Mouse (Mus musculus) C2C12 (cell line): Measurements from ENCODE around the gene Nalcn.

ENCODE experiments used
- CTCF ChIP-seq: IDR thresholded peaks from one replicate; pipeline ENCODE4 v1.5.1; 2011; ENCODE audit not compliant: control insufficient read depth, insufficient read depth, insufficient read length
- MYOG ChIP-seq: IDR thresholded peaks from one replicate; pipeline ENCODE4 v1.6.1; 2011; ENCODE audit not compliant: control insufficient read depth, insufficient read length; ENCODE audit errors: extremely low read depth
- USF1 ChIP-seq: IDR thresholded peaks from one replicate; pipeline ENCODE4 v1.6.1; 2011; ENCODE audit warnings: low read depth, mild to moderate bottlenecking, control low read depth, moderate library complexity

DNA sequence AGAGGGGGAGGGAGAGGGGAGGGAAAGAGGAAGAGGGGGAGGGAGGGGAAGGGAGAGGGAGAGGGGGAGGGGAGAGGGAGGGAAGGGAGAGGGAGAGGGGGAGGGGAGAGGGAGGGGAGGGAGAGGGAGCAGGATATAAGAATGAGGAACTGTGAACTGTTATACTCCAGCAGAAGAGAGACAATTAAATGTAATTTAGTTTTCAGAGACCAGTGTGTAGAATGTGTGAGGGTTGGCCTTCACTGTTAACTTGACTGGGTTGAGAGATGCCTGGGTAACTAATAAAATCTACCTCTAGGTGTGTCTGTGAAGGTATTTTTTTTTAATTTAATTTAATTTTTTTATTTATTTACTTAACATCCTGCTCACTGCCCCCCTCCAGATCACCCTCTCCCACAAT, 71.4 kb downstream of the Nalcn start:
- TF ChIP-seq CTCF: no peak
- no peak for TF ChIP-seq MYOG
- TF ChIP-seq USF1: no peak
